Mouse (Mus musculus): ENCODE measurements around the gene Ddx42. TPM values are rescaled to one million over a fixed set of nuclear protein-coding genes. Genes with fewer than 3 reads are reported as not detected.
"Not testable (repeated sequence)": the region's sequence is repeated elsewhere in the genome, so short reads cannot be mapped to it uniquely, and the experiment has no call there.

Gene Ddx42
- total and polyA plus RNA-seq, 2 experiments from 2014 or later = 34.1 to 61.9 TPM

DNA sequence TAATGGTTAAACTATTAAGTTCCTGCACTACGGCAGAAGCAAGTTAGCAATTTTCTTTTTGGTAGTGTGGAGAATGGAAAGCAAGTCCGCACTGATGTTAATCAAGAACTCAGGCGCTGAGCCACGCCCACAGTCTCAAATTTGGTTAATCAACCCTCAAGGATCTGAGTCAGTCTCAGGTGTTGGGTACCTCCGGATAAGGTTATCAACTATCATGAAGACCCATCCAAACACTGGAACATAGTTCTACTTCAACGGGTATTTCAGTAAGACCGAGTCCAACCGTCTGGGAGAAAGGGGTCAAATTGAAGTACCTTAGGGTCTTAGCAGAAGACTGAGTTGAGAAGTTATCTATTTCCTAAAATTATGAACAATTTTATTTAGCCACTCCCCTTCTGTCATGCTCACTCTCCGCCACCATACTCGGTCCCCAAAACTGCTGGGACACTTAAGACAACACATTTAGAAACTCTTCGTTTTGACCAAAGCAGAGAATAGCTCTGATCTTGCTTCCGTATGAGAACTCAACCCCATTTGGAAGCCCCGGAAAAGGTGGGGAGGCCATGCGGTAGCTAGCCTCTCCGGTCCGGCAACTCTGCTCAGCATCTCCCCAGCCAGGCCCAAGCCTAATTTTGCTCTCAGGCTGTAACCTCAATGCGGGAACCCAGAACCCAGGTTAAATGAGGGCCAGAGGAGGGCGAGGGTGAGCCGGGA is 23.9 kb upstream of the Ddx42 start:
- H3K27me3 ChIP-seq (ENCODE audit: insufficient read depth, low read length) = no peaks in the 10 kb centered on the region
- peak overlapping the region; percentile 71 for H3K4me3 ChIP-seq (ENCODE audit: low read length)
- peak overlapping the region; percentile 66 for H3K9ac ChIP-seq (replicated peaks; ENCODE audit: low read length)
- H3K27ac ChIP-seq = peak overlapping the region; percentile 68
- H3K9me3 ChIP-seq (ENCODE audit: low read length) = no peaks in the 10 kb centered on the region
- H3K36me3 ChIP-seq (ENCODE audit: insufficient read depth, low read length) = no peaks in the 10 kb centered on the region
- peak; percentile 10; the same call in 1 of the 2 replicates for ATAC-seq
- DNase-seq (ENCODE audit: low spot score) = no peak
- WGBS = 11% methylated on average over 19 of the region's 19 CpGs
- H3K4me2 ChIP-seq (ENCODE audit: low read depth, low read length) = peak overlapping the region; percentile 78
- peak; percentile 49 for TF ChIP-seq CTCF (IDR thresholded peaks at IDR 0.05; ENCODE audit: low read depth)
- H3K4me1 ChIP-seq (ENCODE audit: insufficient read depth, low read length) = peaks cover 8% of the 10 kb centered on the region

DNA sequence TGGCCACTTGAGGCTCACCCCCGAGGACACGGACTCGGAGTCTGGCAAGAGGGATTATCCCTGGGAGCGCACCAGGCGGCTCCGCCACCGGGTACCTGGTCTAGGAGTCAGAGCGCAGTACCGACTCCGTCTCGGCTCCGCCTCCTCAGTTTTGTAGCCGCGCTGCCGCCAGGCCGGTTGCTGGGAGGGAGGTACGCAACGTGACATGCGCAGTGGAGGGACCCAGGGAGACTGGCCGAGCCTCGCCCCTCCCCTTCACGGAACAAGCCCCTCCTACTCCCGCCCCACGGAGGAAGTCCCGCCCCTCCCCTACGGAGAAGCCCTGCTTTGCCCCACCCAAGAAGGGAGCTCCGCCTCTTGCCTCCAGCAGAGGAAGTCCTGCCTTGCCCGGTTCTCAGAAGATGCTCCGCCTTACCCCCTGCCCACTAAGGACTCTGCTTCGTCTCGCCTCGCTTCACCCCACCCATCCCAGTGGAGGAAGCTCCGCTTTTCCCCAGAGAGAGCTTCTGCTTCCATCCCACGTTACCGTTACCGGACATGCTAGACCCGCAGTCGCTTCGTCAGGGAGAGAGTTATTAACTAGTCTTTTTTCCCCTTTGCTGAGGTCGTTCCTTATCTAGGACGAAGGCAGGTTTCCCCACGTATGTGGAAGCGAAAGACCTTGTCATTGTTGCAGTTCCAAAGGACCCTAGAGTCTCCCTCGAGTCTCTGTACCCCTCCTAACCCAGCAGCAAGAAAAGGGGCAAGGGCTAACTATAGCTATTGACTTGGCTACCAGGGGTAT is 23.2 kb upstream of the Ddx42 start:
- Histone ChIP-seq H3K27me3 (ENCODE audit: insufficient read depth, low read length) (no peaks in the 10 kb centered on the region), H3K36me3 (ENCODE audit: insufficient read depth, low read length) (no peaks in the 10 kb centered on the region), H3K9me3 (ENCODE audit: low read length) (no peaks in the 10 kb centered on the region), H3K4me1 (ENCODE audit: insufficient read depth, low read length) (peaks cover 8% of the 10 kb centered on the region), H3K27ac (peak overlapping the region; percentile 68), H3K4me2 (ENCODE audit: low read depth, low read length) (peak overlapping the region; percentile 78), H3K4me3 (ENCODE audit: low read length) (peak overlapping the region; percentile 71), H3K9ac (replicated peaks; ENCODE audit: low read length) (peak overlapping the region; percentile 66)
- WGBS = under 1% methylated on average over 44 of the region's 44 CpGs
- DNase-seq (ENCODE audit: low spot score) = peak; percentile 98
- no peak; the same call in none of the 2 replicates for TF ChIP-seq CTCF (IDR thresholded peaks at IDR 0.05; ENCODE audit: low read depth)
- ATAC-seq = peak; percentile 97

DNA sequence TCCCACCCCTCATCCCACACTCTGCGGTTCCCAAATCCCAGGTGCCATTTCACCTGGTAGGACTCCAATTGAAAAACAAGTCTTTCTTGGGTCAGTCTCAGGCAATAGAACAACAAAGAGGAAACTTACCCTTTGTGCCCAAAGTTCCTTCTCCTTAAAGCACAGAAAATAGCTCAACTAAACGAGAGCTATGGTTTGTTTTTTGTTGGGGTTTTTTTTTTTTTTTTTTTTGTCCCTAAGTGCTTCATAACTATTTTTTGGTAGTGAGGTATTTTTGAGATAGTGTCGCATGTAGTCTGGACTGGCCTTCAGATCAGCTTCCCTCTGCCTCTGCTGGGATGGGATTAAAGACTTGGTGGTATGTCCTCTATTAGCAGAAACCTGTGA is 22.6 kb upstream of the Ddx42 start:
- Histone ChIP-seq H3K4me1 (ENCODE audit: insufficient read depth, low read length) (peaks cover 8% of the 10 kb centered on the region), H3K9ac (replicated peaks; ENCODE audit: low read length) (peak overlapping the region; percentile 66), H3K4me3 (ENCODE audit: low read length) (peak overlapping the region; percentile 71), H3K27me3 (ENCODE audit: insufficient read depth, low read length) (no peaks in the 10 kb centered on the region), H3K9me3 (ENCODE audit: low read length) (no peaks in the 10 kb centered on the region), H3K36me3 (ENCODE audit: insufficient read depth, low read length) (no peaks in the 10 kb centered on the region), H3K27ac (peak overlapping the region; percentile 68), H3K4me2 (ENCODE audit: low read depth, low read length) (peak overlapping the region; percentile 78)
- DNase-seq (ENCODE audit: low spot score) = no peak
- no peak for ATAC-seq
- no peak for TF ChIP-seq CTCF (IDR thresholded peaks at IDR 0.05; ENCODE audit: low read depth)
- 30% methylated on average over 3 of the region's 3 CpGs for WGBS

DNA sequence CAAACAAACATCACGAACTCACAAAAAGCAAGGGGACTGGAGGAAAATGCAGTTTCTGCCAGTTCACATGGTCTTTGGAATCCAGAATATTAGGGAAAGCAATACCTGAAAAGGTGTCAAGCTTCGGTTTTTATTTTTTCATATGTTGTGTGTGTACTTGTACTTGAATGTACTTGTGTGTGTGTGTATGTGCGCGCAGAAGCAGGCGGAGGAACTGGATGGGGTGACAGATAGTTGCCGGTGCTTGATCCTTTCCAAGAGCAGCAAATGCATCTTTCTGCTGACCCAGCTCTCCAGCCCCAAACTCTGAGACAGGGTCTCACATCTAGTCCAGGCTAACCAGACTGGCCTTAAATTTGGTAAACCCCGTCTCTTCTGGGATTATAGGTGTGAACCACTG is 21.8 kb upstream of the Ddx42 start:
- Histone ChIP-seq H3K36me3 (ENCODE audit: insufficient read depth, low read length) (no peaks in the 10 kb centered on the region), H3K27me3 (ENCODE audit: insufficient read depth, low read length) (no peaks in the 10 kb centered on the region), H3K4me1 (ENCODE audit: insufficient read depth, low read length) (peaks cover 8% of the 10 kb centered on the region), H3K4me2 (ENCODE audit: low read depth, low read length) (no peak overlapping the region), H3K9ac (replicated peaks; ENCODE audit: low read length) (no peak overlapping the region), H3K9me3 (ENCODE audit: low read length) (no peaks in the 10 kb centered on the region), H3K4me3 (ENCODE audit: low read length) (no peak overlapping the region), H3K27ac (no peak overlapping the region)
- DNase-seq (ENCODE audit: low spot score) (no peak), ATAC-seq (no peak)
- no peak for TF ChIP-seq CTCF (IDR thresholded peaks at IDR 0.05; ENCODE audit: low read depth)
- WGBS = 92% methylated on average over 7 of the region's 7 CpGs

DNA sequence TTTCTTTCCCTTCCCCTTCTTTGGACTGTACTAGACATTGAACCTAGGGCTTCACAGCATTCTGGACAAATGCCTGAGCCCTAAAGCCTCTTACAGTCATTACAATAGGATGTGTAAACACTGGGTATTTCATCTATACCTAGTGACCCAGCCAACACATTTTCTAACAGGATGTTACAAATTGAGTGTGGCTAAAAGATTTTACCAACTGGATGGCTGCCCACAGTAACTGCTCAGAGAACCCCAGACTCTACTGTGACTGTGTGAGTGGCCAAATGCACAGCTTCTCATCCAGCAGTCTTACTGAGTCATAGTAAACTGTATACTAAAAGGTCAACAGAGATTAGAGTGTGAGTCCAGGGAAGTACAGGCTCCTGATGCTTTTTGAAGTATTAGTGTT is 21.4 kb upstream of the Ddx42 start:
- Histone ChIP-seq H3K27me3 (ENCODE audit: insufficient read depth, low read length) (no peaks in the 10 kb centered on the region), H3K4me2 (ENCODE audit: low read depth, low read length) (no peak overlapping the region), H3K9me3 (ENCODE audit: low read length) (no peaks in the 10 kb centered on the region), H3K9ac (replicated peaks; ENCODE audit: low read length) (no peak overlapping the region), H3K4me3 (ENCODE audit: low read length) (no peak overlapping the region), H3K4me1 (ENCODE audit: insufficient read depth, low read length) (peaks cover 8% of the 10 kb centered on the region), H3K36me3 (ENCODE audit: insufficient read depth, low read length) (no peaks in the 10 kb centered on the region), H3K27ac (no peak overlapping the region)
- DNase-seq (ENCODE audit: low spot score) (no peak), ATAC-seq (no peak)
- no peak for TF ChIP-seq CTCF (IDR thresholded peaks at IDR 0.05; ENCODE audit: low read depth)

DNA sequence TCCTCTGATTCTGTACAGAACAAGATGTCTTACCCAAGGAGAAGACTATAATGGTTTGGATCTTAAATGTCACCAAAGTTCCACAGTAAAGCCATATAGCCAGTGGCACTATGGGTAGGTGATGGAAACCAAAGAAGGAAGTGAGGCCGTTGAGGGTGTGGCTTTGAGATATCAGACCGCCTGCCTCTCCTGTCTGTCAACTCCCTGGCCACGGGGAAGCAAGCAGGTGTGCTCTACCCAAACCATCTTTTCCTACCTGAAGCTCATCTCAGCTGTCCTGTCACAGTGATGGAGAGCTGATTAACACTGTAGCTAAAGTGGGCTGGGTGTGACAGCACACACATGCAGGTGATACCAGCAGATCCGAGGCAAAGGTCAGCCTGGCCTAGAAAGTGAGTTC is 18.4 kb upstream of the Ddx42 start:
- Histone ChIP-seq H3K27me3 (ENCODE audit: insufficient read depth, low read length) (no peaks in the 10 kb centered on the region), H3K9ac (replicated peaks; ENCODE audit: low read length) (no peak overlapping the region), H3K4me2 (ENCODE audit: low read depth, low read length) (no peak overlapping the region), H3K27ac (no peak overlapping the region), H3K4me3 (ENCODE audit: low read length) (no peak overlapping the region), H3K36me3 (ENCODE audit: insufficient read depth, low read length) (peaks cover 21% of the 10 kb centered on the region; the same call in 1 of the 2 replicates), H3K4me1 (ENCODE audit: insufficient read depth, low read length) (no peaks in the 10 kb centered on the region), H3K9me3 (ENCODE audit: low read length) (no peaks in the 10 kb centered on the region)
- TF ChIP-seq CTCF (IDR thresholded peaks at IDR 0.05; ENCODE audit: low read depth) = no peak
- ATAC-seq (no peak), DNase-seq (ENCODE audit: low spot score) (no peak)
- WGBS = 96% methylated on average over 4 of the region's 4 CpGs

DNA sequence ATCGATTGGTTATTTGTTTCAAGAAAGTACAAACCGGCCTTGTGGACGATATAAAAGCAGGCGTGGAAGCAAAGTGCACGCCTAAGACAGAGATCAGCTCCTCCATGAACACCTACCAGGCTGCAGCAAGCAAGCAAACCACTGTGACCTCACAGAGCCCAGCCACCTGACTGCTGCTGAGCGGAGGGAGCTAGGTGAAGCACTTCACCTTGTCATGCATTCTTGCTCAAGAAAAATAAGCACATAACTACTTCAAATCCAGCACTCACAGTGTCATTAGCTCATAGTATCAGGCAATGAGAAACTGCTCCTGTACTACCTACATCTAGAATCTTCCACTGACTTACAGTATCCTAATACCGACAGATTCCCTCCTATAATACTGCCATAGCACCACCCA is 16.7 kb upstream of the Ddx42 start:
- not testable (repeated sequence) for H3K9me3 ChIP-seq (ENCODE audit: low read length); H3K27me3 ChIP-seq (ENCODE audit: insufficient read depth, low read length); H3K27ac ChIP-seq; H3K4me3 ChIP-seq (ENCODE audit: low read length); H3K4me2 ChIP-seq (ENCODE audit: low read depth, low read length); H3K9ac ChIP-seq (replicated peaks; ENCODE audit: low read length); H3K4me1 ChIP-seq (ENCODE audit: insufficient read depth, low read length); DNase-seq (ENCODE audit: low spot score); ATAC-seq
- peaks cover 34% of the 10 kb centered on the region for H3K36me3 ChIP-seq (ENCODE audit: insufficient read depth, low read length)
- WGBS = 93% methylated on average over 7 of the region's 7 CpGs
